Mouse (Mus musculus) testis, adult 2 months (tissue): ENCODE results near the gene Scel. TPM values are rescaled to one million over a fixed set of nuclear protein-coding genes. Genes with fewer than 3 reads are reported as not detected.

Experiments
- H3K27ac ChIP-seq: fragments of 200-500 bp; 2 replicates; pipeline ENCODE4 v1.5.1; 2012; ENCODE audit warnings: low read depth, low read length; ENCODE audit not compliant: control insufficient read depth, insufficient read depth
- H3K27me3 ChIP-seq: fragments of 200-500 bp; 2 replicates; pipeline ENCODE4 v1.6.1; 2012; ENCODE audit warnings: mild to moderate bottlenecking, low read length, moderate library complexity; ENCODE audit not compliant: control insufficient read depth, insufficient read depth
- H3K36me3 ChIP-seq: fragments of 200-500 bp; 2 replicates; pipeline ENCODE4 v1.6.1; 2012; ENCODE audit warnings: mild to moderate bottlenecking, low read length; ENCODE audit not compliant: control insufficient read depth, insufficient read depth
- H3K4me1 ChIP-seq: fragments of 200-500 bp; 2 replicates; pipeline ENCODE4 v1.6.1; 2012; ENCODE audit warnings: low read length; ENCODE audit not compliant: control insufficient read depth, insufficient read depth
- H3K4me3 ChIP-seq: fragments of 200-500 bp; 2 replicates; pipeline ENCODE4 v1.5.1; 2012; ENCODE audit warnings: low read depth, mild to moderate bottlenecking, low read length, moderate library complexity, mixed read lengths; ENCODE audit not compliant: control insufficient read depth
- CTCF ChIP-seq: fragments of 200-500 bp; IDR thresholded peaks from 2 replicates; pipeline ENCODE4 v1.5.1; 2012; ENCODE audit warnings: low read depth, mild to moderate bottlenecking, inconsistent platforms, low read length, moderate library complexity; ENCODE audit not compliant: control insufficient read depth, insufficient read depth, insufficient replicate concordance
- POLR2A ChIP-seq: fragments of 200-500 bp; IDR thresholded peaks from 2 replicates; pipeline ENCODE4 v1.6.1; 2012; ENCODE audit warnings: low read depth, mild to moderate bottlenecking, inconsistent platforms, low read length, moderate library complexity; ENCODE audit not compliant: control insufficient read depth
- polyA plus RNA-seq: library from polyadenylated mRNA; depleted of rRNA; stranded (reverse); fragments of >200 nt; gene quantifications from 2 replicates; pipeline ENCODE4 v1.2.3, GENCODE M21; 2012; rRNA removed

The Scel gene
- 0.20 TPM in 1 of 2 replicates, not detected in the other for polyA plus RNA-seq

DNA sequence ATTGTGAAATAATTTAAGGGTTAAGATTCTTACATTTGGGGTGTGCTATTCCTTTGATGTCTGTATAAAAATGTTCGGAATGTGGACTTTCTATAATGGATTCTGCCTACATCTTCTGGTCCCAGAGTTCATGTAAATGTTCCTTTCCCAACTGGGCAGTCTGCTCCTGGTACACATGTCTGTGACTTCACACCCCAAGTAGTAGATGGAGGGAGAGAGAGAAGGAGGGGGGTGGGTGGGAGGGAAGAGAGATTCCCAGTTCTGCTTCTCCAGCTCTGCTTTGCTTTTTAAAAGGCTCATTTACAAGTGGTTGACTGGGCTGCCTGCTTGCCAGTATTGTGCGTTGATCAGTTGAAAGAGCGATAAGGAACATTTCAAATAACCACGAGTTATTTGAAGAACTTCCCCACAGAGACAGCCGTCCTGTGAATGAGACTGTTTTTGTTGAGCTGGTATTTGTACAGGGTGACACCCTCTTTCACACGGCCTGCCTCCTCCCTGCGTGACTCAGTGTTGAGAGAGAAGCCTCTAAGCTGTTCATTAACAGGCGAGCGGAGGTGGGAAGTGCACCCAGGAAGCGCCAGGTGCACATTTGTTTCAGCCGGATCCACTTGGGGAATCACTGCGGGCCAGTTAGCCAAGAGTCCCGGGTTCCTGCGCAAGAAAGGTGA lies at the start of gene Scel:
Gene Scel (plus strand): TSS at position 541 of the 671 bp plus-strand sequence.
- Histone ChIP-seq H3K27ac (no peak within 1 kb of the TSS), H3K27me3 (no peaks in the 10 kb centered on the region), H3K36me3 (no peaks in the 10 kb centered on the region), H3K4me3 (no peak within 1 kb of the TSS), H3K4me1 (no peaks in the 10 kb centered on the region; the same call in 1 of the 2 replicates)
- TF ChIP-seq CTCF, result no peak
- TF ChIP-seq POLR2A, result no peak

DNA sequence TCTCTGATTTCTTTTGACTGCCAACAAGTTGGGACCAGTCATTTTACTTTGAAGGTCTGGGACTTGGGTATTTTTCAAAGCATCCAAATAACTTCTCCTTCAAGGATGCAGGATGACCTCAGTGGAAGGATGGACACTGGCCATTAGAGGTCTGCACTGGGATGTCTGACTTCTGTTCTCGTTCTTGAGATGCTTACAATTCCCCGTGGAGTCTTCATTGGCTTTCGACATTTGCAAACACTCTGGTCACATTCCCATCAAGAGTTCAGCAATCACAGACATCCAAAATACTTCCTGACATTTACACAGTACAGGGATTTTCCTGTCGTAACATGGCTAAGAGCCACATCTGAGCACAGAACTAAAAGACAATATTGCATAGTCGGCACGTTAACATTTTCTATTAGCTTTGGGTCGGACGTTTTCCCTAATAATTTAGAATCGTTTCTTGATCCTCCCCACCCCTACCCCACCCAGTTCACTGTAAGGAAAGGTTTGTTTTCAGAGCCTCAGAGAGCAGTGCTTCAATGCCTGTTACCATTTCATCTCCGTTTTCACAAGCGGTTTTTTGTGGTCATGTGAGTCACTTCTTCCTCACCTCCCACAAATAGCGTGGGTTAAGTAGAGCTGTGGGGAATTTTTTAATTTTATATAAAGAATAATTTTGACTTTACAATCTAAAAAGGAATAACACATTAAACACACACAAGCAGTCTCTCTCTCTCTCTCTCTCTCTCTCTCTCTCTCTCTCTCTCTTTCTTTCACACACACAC lies 44.3 kb upstream of the Scel start:
- Histone ChIP-seq H3K27me3 (no peaks in the 10 kb centered on the region), H3K36me3 (no peaks in the 10 kb centered on the region), H3K4me1 (peaks cover 2% of the 10 kb centered on the region; the same call in 1 of the 2 replicates), H3K4me3 (no peak overlapping the region), H3K27ac (no peak overlapping the region)
- no peak for TF ChIP-seq CTCF
- no peak for TF ChIP-seq POLR2A

DNA sequence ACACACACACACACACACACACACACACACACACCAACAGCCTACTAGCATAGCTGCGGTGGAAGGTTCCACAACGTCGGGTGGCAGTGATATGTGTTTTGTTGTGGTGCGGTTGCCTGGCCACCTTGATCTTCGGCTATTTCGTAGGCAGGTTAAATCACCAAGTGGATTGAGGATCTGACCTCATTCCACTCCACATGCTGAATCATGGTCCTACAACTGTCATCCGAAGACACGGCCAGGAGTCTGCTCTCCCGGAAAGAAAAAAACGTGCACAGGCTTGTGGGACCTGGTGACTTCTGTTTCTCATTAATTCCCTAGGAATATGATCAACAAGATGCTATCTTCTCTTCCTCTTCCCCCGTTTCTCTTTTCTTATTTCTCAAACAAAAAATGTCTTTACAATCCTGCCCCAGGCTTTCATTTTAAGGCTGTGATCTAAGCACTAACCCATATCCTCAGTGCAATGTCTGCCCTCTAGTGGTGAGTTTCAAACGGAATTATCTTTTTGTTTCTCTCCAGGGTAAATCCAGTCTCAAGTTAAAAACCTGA lies 43.6 kb upstream of the Scel start:
- H3K36me3 ChIP-seq, result no peaks in the 10 kb centered on the region
- H3K4me1 ChIP-seq, result peaks cover 2% of the 10 kb centered on the region; the same call in 1 of the 2 replicates
- no peak overlapping the region for H3K27ac ChIP-seq
- no peaks in the 10 kb centered on the region for H3K27me3 ChIP-seq
- H3K4me3 ChIP-seq, result peak overlapping the region; percentile 52
- TF ChIP-seq POLR2A (no peak), CTCF (no peak)

DNA sequence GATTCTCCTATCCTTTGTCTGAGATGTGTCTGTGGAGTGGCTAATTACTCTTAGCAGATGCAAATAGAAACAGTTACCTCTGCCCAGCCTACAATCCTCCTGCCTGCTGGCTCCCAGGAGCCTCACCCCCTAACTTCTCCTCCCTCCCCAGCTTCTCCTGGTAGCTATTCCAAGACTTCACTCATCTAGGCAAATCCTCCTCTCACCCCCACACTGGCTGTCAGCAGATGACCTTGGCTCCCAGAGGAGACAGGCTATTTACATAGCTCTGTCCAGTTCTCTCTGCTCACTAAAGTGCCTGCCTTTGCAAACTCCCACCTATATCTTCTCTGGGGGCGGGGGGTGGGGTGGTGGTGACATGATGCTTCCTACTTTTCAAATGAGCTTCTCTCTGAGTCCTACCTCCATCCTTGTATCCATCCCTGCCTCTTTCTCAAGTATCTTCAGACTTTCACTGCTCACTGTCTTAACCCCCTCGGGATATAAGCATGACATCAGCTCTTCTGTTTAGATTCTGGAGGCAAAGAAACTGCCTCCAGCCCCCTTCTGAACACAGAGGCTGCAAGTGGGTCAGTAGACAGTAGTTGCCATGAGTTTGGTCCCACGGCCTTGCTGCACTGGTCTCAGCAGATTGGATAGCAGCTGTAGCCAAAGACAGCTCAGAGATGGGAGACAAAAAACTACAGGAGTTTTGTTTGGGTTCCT lies 41.9 kb upstream of the Scel start:
- Histone ChIP-seq H3K36me3 (no peaks in the 10 kb centered on the region), H3K4me3 (no peak overlapping the region), H3K4me1 (peaks cover 2% of the 10 kb centered on the region; the same call in 1 of the 2 replicates), H3K27me3 (no peaks in the 10 kb centered on the region), H3K27ac (peak overlapping the region; percentile 1; the same call in 1 of the 2 replicates)
- TF ChIP-seq CTCF, result no peak
- no peak for TF ChIP-seq POLR2A

DNA sequence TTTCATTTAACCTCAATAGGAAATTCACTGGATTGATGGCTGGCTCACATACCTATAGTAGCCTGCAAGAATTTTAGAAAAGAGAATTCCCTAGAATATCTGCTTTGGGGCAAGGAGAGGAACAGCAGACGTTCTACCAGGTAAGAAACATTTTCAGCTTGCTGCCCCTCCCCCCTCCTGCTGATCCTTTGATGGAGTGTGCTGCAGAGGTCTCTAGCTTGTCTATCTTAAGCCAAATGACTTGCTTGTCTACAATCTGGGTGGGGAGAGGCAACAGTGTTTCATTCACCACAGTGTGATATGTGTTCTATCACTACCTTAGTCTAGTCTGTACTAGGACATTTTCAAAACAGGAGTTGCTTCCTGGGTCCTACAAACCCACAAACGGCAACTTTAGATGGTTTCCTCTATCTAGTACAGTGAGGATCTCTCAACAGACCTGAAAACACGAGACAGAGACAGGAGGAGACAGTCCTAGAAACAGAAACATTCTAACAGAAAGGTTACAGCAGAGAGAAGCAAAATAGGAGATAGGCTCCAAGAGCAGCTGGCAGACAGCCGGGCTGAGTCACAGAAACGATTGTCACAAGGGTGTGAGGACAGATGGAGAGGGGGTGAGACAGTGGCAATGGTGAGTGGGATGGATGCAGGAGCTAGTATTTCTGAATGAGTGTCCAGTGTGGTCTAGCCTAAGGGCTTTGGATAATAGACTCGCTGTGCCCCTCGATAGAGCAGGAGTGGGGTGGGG lies 41.2 kb upstream of the Scel start:
- no peak for TF ChIP-seq POLR2A
- no peak for TF ChIP-seq CTCF
- H3K4me3 ChIP-seq, result no peak overlapping the region
- peaks cover 2% of the 10 kb centered on the region; the same call in 1 of the 2 replicates for H3K4me1 ChIP-seq
- H3K27ac ChIP-seq, result 0 out of 2 replicates have a peak overlapping the region, but pooled peaks have one; percentile 21
- no peaks in the 10 kb centered on the region for H3K36me3 ChIP-seq
- no peaks in the 10 kb centered on the region for H3K27me3 ChIP-seq

DNA sequence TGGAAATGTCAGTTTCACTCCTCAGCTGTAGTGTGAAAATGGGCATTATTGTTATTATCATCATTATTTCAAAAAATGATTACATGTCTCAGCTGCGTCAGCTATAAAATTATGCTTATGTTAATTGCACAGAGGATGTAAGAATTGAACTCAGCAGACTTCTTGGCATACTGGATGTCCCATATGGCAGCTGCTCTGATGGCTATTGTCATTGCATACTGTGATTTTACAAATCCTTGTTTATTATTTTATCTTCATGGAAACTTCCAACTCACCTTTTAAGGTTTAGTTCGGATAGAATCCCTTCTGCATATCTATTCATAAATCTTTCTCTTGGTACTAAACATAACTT lies 40.6 kb upstream of the Scel start:
- H3K4me3 ChIP-seq, result no peak overlapping the region
- H3K4me1 ChIP-seq, result peaks cover 2% of the 10 kb centered on the region; the same call in 1 of the 2 replicates
- H3K27me3 ChIP-seq, result no peaks in the 10 kb centered on the region
- no peak for TF ChIP-seq POLR2A
- TF ChIP-seq CTCF, result no peak
- H3K36me3 ChIP-seq, result no peaks in the 10 kb centered on the region
- no peak overlapping the region for H3K27ac ChIP-seq
